Mouse (Mus musculus) C2C12 (cell line): ENCODE measurements around the gene Synj2.

ENCODE experiments used
- CTCF ChIP-seq: IDR thresholded peaks from one replicate; pipeline ENCODE4 v1.5.1; 2011; ENCODE audit not compliant: control insufficient read depth, insufficient read depth, insufficient read length
- USF1 ChIP-seq: IDR thresholded peaks from one replicate; pipeline ENCODE4 v1.6.1; 2011; ENCODE audit warnings: low read depth, mild to moderate bottlenecking, control low read depth, moderate library complexity

DNA sequence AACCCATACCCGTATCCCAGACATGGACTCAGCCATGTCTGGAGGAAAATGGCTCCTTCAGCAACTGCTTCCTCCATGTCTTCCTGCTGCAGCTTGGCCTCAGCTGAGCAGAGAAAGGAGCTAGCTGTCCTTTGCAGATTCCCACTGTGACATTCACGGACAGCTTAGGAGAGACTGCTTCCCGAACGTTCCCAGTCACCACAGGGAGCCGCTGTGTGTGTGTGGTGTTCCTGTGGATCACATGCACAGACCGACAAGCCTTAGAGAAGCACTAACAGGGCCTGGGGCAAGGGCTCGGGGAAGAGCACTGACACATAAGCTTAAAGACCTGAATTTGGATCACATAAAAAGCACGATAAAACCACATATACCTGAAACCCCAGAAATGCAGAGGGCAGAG lies 94.6 kb downstream of the Synj2 start:
- TF ChIP-seq CTCF (no peak), USF1 (no peak)
